Mouse (Mus musculus): ENCODE results near the gene Frmpd2. TPM values are rescaled to one million over a fixed set of nuclear protein-coding genes. Genes with fewer than 3 reads are reported as not detected.

Gene Frmpd2
- total and polyA plus RNA-seq, 2 experiments from 2014 or later: 0.29 to 1.6 TPM

DNA sequence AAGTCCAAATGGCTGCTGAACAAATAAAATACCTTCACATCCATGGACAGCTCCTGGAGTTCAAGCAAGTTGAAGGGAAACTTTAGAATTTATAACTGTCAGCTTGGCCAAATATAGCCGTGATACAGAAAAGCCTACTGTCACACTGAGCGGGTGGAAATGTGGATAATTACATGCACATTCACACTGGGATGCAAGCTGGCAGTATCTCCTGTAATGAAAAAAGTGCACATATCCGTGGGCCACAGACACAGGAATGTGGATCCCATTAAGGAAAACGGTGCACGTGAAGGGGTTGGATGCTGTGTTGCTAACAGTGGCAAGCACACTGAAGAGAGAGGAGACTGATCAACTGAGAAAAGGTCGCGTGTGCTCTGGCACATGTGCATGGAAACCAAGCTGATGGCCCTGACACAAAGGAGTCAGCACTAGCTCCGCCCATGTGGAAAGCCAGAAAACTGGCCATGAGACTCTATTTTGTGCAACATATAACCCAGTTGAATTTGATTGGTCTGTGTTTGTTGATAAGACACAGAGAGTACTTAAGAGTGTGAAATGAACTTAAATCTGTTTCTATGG lies 74.2 kb downstream of the Frmpd2 start:
- peak; percentile 74 for ATAC-seq
- Histone ChIP-seq H3K9me3 (ENCODE audit: low read length) (no peaks in the 10 kb centered on the region), H3K27me3 (ENCODE audit: insufficient read depth, low read length) (no peaks in the 10 kb centered on the region), H3K4me3 (ENCODE audit: low read depth, low read length) (no peak overlapping the region), H3K4me1 (ENCODE audit: insufficient read depth) (peaks cover 4% of the 10 kb centered on the region; the same call in 1 of the 2 replicates), H3K27ac (ENCODE audit: low read depth, low read length) (peak overlapping the region; percentile 73), H3K4me2 (ENCODE audit: low read depth) (no peak overlapping the region), H3K9ac (no peak overlapping the region), H3K36me3 (ENCODE audit: insufficient read depth) (no peaks in the 10 kb centered on the region)
- 60% methylated on average over 8 of the region's 8 CpGs for WGBS
- peak; percentile 63 for DNase-seq
- TF ChIP-seq CTCF (IDR thresholded peaks at IDR 0.05; ENCODE audit: low read depth): no peak

DNA sequence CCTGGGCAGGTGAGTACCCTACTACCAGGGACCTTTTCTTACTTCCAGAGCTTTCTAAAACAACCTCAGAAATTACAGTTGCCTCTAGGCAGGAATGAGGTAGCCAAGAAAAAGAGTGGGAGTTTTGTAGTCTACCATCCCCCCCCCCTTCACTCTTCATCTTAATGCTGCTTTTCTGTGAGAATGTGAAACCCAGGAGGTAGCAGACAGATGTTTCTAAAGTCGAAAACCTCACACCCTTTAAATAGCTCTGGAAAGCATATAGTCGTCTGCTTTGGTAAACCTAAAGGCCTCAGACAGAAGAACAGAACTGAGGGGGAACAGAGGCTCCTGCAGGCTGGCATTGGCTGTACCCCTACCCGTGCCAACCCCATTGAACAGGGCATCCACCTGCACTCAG lies 77.2 kb downstream of the Frmpd2 start:
- Histone ChIP-seq H3K27ac (ENCODE audit: low read depth, low read length) (no peak overlapping the region), H3K4me3 (ENCODE audit: low read depth, low read length) (no peak overlapping the region), H3K9me3 (ENCODE audit: low read length) (no peaks in the 10 kb centered on the region), H3K4me2 (ENCODE audit: low read depth) (no peak overlapping the region), H3K36me3 (ENCODE audit: insufficient read depth) (no peaks in the 10 kb centered on the region), H3K9ac (no peak overlapping the region), H3K27me3 (ENCODE audit: insufficient read depth, low read length) (no peaks in the 10 kb centered on the region), H3K4me1 (ENCODE audit: insufficient read depth) (peaks cover 4% of the 10 kb centered on the region; the same call in 1 of the 2 replicates)
- no peak for ATAC-seq
- no peak for TF ChIP-seq CTCF (IDR thresholded peaks at IDR 0.05; ENCODE audit: low read depth)
- no peak for DNase-seq
- 63% methylated on average over 3 of the region's 3 CpGs for WGBS

DNA sequence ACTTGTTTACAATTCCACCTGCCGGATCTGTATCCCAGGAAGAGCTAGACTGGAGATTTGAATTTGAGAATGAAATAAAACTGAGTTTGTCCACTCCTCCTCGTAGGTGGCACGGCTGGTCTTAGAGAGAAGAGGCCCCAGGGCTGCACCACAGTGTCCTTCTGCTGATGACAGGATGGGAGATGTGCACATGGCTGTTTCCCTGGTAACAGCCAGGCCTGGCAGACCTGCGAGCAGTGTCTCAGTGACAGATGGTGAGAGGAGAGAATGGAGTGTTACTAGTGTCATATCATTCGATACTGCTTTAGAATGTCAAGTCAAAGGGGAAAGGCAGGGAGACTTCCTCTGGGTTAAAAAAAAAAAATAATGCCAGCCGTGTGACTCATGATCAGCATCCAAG lies 78.4 kb downstream of the Frmpd2 start:
- DNase-seq (peak; percentile 70), ATAC-seq (peak; percentile 84)
- H3K27me3 ChIP-seq (ENCODE audit: insufficient read depth, low read length): no peaks in the 10 kb centered on the region
- H3K4me3 ChIP-seq (ENCODE audit: low read depth, low read length): no peak overlapping the region
- TF ChIP-seq CTCF (IDR thresholded peaks at IDR 0.05; ENCODE audit: low read depth): no peak
- H3K9ac ChIP-seq: no peak overlapping the region
- H3K36me3 ChIP-seq (ENCODE audit: insufficient read depth): no peaks in the 10 kb centered on the region
- no peak overlapping the region for H3K4me2 ChIP-seq (ENCODE audit: low read depth)
- H3K27ac ChIP-seq (ENCODE audit: low read depth, low read length): peak overlapping the region; percentile 50; the same call in 1 of the 2 replicates
- peaks cover 4% of the 10 kb centered on the region; the same call in 1 of the 2 replicates for H3K4me1 ChIP-seq (ENCODE audit: insufficient read depth)
- H3K9me3 ChIP-seq (ENCODE audit: low read length): no peaks in the 10 kb centered on the region
- 47% methylated on average over 6 of the region's 6 CpGs for WGBS

DNA sequence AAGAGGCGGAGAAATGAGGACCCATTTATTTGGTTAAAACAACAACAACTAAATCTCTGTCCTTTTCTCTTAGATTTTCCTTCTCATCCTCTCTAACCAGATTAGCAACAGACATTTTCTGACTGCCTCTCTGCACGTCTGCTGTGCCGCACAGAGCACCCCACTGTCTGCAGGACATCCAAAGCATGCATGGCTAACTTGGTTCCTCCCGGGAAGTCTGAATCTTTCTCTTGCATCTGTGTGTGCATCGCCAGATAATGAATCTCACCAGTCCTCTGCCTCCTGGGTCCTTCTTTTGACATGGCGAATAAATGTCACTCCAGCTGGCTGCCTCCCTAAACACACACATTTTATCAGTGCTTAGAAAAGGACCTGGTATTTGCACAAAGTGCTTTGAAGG lies 99.2 kb downstream of the Frmpd2 start:
- Histone ChIP-seq H3K9ac (no peak overlapping the region), H3K27me3 (ENCODE audit: insufficient read depth, low read length) (no peaks in the 10 kb centered on the region), H3K9me3 (ENCODE audit: low read length) (no peaks in the 10 kb centered on the region), H3K36me3 (ENCODE audit: insufficient read depth) (no peaks in the 10 kb centered on the region), H3K27ac (ENCODE audit: low read depth, low read length) (0 out of 2 replicates have a peak overlapping the region, but pooled peaks have one; percentile 4), H3K4me2 (ENCODE audit: low read depth) (no peak overlapping the region), H3K4me1 (ENCODE audit: insufficient read depth) (no peaks in the 10 kb centered on the region), H3K4me3 (ENCODE audit: low read depth, low read length) (no peak overlapping the region)
- no peak for DNase-seq
- 20% methylated on average over 6 of the region's 6 CpGs for WGBS
- ATAC-seq: no peak
- no peak for TF ChIP-seq CTCF (IDR thresholded peaks at IDR 0.05; ENCODE audit: low read depth)

DNA sequence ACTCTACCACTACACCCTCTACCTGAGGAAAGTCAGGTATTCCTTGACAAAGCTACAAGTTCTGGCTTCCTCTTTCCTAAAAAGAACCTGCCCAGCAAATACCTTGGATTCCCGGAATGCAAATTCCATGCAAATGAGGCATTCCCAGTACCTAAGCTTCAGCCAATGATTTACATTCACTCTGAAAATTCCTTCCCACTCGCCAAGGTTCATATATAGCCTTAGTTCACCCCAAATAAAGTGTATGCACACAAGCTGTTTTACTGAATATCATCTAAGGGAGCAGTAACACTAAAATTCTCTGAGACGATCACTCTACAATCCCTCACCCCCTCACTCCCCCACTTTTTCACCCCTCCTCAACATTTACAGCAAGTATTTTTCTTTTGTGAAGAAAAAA lies 102.1 kb downstream of the Frmpd2 start:
- no peaks in the 10 kb centered on the region for H3K4me1 ChIP-seq (ENCODE audit: insufficient read depth)
- WGBS: 66% methylated on average over 3 of the region's 3 CpGs
- peak; percentile 53; the same call in 1 of the 2 replicates for ATAC-seq
- no peak overlapping the region for H3K4me3 ChIP-seq (ENCODE audit: low read depth, low read length)
- no peaks in the 10 kb centered on the region for H3K36me3 ChIP-seq (ENCODE audit: insufficient read depth)
- H3K27me3 ChIP-seq (ENCODE audit: insufficient read depth, low read length): no peaks in the 10 kb centered on the region
- no peak overlapping the region for H3K4me2 ChIP-seq (ENCODE audit: low read depth)
- DNase-seq: no peak
- no peak for TF ChIP-seq CTCF (IDR thresholded peaks at IDR 0.05; ENCODE audit: low read depth)
- H3K9ac ChIP-seq: no peak overlapping the region
- no peak overlapping the region for H3K27ac ChIP-seq (ENCODE audit: low read depth, low read length)
- no peaks in the 10 kb centered on the region for H3K9me3 ChIP-seq (ENCODE audit: low read length)

DNA sequence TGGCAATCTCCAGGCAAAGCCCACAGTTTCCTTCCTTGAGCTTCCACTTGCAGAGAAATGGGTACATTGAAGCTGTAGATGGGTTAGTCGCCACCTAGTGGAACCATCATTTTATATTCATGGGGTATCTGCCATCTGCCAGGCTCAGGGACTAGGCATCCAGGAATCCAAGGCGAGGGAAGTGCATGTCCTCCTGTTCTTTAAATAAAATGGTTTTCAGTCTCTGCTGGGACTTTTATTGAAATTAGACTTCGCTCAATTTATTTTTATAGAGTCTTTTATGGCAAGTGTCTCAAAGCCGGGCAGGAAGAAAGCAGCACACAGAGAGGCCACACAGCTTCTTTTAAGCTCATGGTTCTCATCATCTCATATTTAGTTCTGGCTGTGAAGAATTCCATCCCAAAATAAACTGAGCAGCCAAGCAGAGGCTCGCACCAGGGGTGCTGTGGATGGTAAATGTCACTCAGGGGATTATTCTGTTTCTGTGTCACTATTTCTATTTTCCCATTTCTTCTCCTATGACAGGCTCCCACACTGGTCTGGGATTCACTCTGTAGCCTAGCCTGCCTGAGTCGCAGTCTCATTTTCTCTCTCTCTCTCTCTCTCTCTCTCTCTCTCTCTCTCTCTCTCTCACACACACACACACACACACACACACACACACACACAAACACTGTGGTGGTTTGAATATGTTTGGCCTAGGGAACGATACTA lies 108.4 kb downstream of the Frmpd2 start:
- Histone ChIP-seq H3K9me3 (ENCODE audit: low read length) (no peaks in the 10 kb centered on the region), H3K36me3 (ENCODE audit: insufficient read depth) (no peaks in the 10 kb centered on the region), H3K4me1 (ENCODE audit: insufficient read depth) (no peaks in the 10 kb centered on the region), H3K9ac (no peak overlapping the region), H3K4me3 (ENCODE audit: low read depth, low read length) (no peak overlapping the region), H3K4me2 (ENCODE audit: low read depth) (no peak overlapping the region), H3K27me3 (ENCODE audit: insufficient read depth, low read length) (no peaks in the 10 kb centered on the region), H3K27ac (ENCODE audit: low read depth, low read length) (no peak overlapping the region)
- no peak for DNase-seq
- no peak; the same call in 1 of the 2 replicates for ATAC-seq
- TF ChIP-seq CTCF (IDR thresholded peaks at IDR 0.05; ENCODE audit: low read depth): peak; percentile 27; the same call in 1 of the 2 replicates
- WGBS: 56% methylated on average over 7 of the region's 7 CpGs

DNA sequence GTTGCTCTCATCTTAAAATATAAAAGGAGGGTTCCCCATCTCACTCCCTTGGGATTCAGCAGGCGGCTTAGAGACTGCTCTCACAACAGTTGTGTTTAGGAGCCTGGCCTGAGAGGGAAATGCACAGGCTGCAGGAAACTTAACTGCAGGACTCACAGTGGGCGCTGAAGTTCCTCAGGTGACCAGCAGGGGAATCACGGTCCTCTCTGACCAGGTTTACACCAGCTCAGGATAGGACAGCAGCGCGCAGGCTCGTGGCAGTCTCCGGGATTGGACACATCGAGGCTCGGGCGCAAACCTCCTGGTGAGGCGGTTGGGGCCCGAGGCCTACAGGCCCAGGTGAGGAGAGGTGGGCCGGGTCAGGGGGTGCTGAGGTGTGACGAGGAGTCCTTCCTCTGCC lies 117.5 kb downstream of the Frmpd2 start, which contains the start of gene Ptpn20:
Gene Ptpn20, plus strand, starts transcription at position 257 of the 400 bp plus-strand sequence.
- no peak for ATAC-seq
- H3K9me3 ChIP-seq (ENCODE audit: low read length): no peaks in the 10 kb centered on the region
- H3K9ac ChIP-seq: no peak within 1 kb of the TSS
- H3K27ac ChIP-seq (ENCODE audit: low read depth, low read length): no peak within 1 kb of the TSS
- DNase-seq: no peak
- no peak within 1 kb of the TSS for H3K4me2 ChIP-seq (ENCODE audit: low read depth)
- no peak within 1 kb of the TSS for H3K4me3 ChIP-seq (ENCODE audit: low read depth, low read length)
- no peaks in the 10 kb centered on the region for H3K4me1 ChIP-seq (ENCODE audit: insufficient read depth)
- H3K36me3 ChIP-seq (ENCODE audit: insufficient read depth): no peaks in the 10 kb centered on the region
- no peaks in the 10 kb centered on the region for H3K27me3 ChIP-seq (ENCODE audit: insufficient read depth, low read length)
- 69% methylated on average over 14 of the region's 14 CpGs for WGBS
- peak; percentile 24; the same call in 1 of the 2 replicates for TF ChIP-seq CTCF (IDR thresholded peaks at IDR 0.05; ENCODE audit: low read depth)
